Mouse (Mus musculus): ENCODE measurements around the gene Cyp2u1. TPM values are rescaled to one million over a fixed set of nuclear protein-coding genes. Genes with fewer than 3 reads are reported as not detected.

Cyp2u1 gene
- total RNA-seq (2023): under 1 TPM; 0.51 to 0.88 TPM

GRCm38 (mm10) chr3:131302452-131303319, at the start of gene Cyp2u1:
Gene Cyp2u1, minus strand, starts transcription at chr3:131303227.

GRCm38 (mm10) chr3:131271559-131272373, 31.3 kb downstream of the Cyp2u1 start, which contains the start of gene Hadh:
Gene Hadh, minus strand, starts transcription at chr3:131272101.

Other genes starting within 250 kb of the Cyp2u1 start
- 1 to 10 TPM; 1.7 to 4.3 TPM for gene Lef1, start 192.8 kb downstream of the Cyp2u1 start, total RNA-seq (2023)
- gene Hadh, start 31.1 kb downstream of the Cyp2u1 start, total RNA-seq (2023): 10 to 100 TPM; 12.9 to 15.3 TPM
- 100 to 1,000 TPM; 107 to 116 TPM for gene Sgms2, start 188.2 kb upstream of the Cyp2u1 start, total RNA-seq (2023)

Data from neutrophil, adult 59 days (primary cell).